Mouse (Mus musculus) left cerebral cortex, postnatal 14 days (tissue): ENCODE measurements around the gene Nfam1. TPM values are rescaled to one million over a fixed set of nuclear protein-coding genes. Genes with fewer than 3 reads are reported as not detected.

Experiments used
- DNase-seq, 2 experiments: peaks; one replicate each; pipeline ENCODE4 v3.0.0; 2021 to 2022; ENCODE audit warnings: low spot score in 2 of 2, mixed read lengths in 1 of 2
- intact Hi-C: fragments of 180-260 bp; cut with DNase I; formaldehyde crosslinking; loops from one replicate; pipeline ENCODE4 v1.15.1; 2025
- total RNA-seq, 2 experiments: library from RNA; stranded (reverse); gene quantifications; 2 replicates each; pipeline ENCODE4 v1.2.3; 2021

Gene Nfam1
- total RNA-seq, 2 experiments from 2014 or later: 2.2 to 2.9 TPM

- DNase-seq: no peak
- intact Hi-C loops: loop anchor here (10.0 kb wide), 1 partner anchor 66 kb away; the partner anchor contains the start of gene Nfam1
Observed at GRCm38 (mm10) chr15:82969206-82969721, 63.8 kb downstream of the Nfam1 start.

- DNase-seq: peak in 1 of 2 experiments; percentile 72
- intact Hi-C loops: loop anchor here (10.0 kb wide), 1 partner anchor 66 kb away; the partner anchor contains the start of gene Nfam1
Observed at GRCm38 (mm10) chr15:82968449-82968848, 64.7 kb downstream of the Nfam1 start.

GRCm38 (mm10) chr15:82967947-82968346 lies 65.2 kb downstream of the Nfam1 start:
- no peak for DNase-seq
- intact Hi-C loops: loop anchor here (10.0 kb wide), 1 partner anchor 67 kb away; the partner anchor contains the start of gene Nfam1

- no peak for DNase-seq
- intact Hi-C loops: loop anchor here (10.0 kb wide), 1 partner anchor 70 kb away; the partner anchor contains the start of gene Nfam1
Observed at GRCm38 (mm10) chr15:82964266-82964825, 68.8 kb downstream of the Nfam1 start.

GRCm38 (mm10) chr15:82963556-82964156 lies 69.5 kb downstream of the Nfam1 start:
- intact Hi-C loops: loop anchor here (10.0 kb wide), 1 partner anchor 71 kb away; the partner anchor contains the start of gene Nfam1
- DNase-seq: no peak

- intact Hi-C loops: loop anchor here (10.0 kb wide), 1 partner anchor 72 kb away; the partner anchor contains the start of gene Nfam1
- no peak for DNase-seq
Observed at GRCm38 (mm10) chr15:82963090-82963489, 70.0 kb downstream of the Nfam1 start.

GRCm38 (mm10) chr15:82962536-82962935 lies 70.6 kb downstream of the Nfam1 start:
- peak in 1 of 2 experiments; percentile 39 for DNase-seq
- intact Hi-C loops: loop anchor here (10.0 kb wide), 1 partner anchor 72 kb away; the partner anchor contains the start of gene Nfam1

GRCm38 (mm10) chr15:82960786-82961561 lies 72.1 kb downstream of the Nfam1 start:
- intact Hi-C loops: loop anchor here (10.0 kb wide), 1 partner anchor 74 kb away; the partner anchor contains the start of gene Nfam1
- no peak for DNase-seq

- DNase-seq: no peak
- intact Hi-C loops: no loop called here
Observed at GRCm38 (mm10) chr15:82959151-82959550, 74.0 kb downstream of the Nfam1 start.

- intact Hi-C loops: no loop called here
Observed at GRCm38 (mm10) chr15:82958253-82958701, 74.8 kb downstream of the Nfam1 start.

GRCm38 (mm10) chr15:82956721-82957120 lies 76.4 kb downstream of the Nfam1 start:
- intact Hi-C loops: no loop called here
- no peak for DNase-seq

More at GRCm38 (mm10) chr15:82958253-82958701, 74.8 kb downstream of the Nfam1 start:
- DNase-seq: peak; percentile 48 to 72

GRCm38 (mm10) chr15:82956310-82956709 lies 76.8 kb downstream of the Nfam1 start:
- intact Hi-C loops: no loop called here
- no peak for DNase-seq

GRCm38 (mm10) chr15:82955286-82955685 lies 77.8 kb downstream of the Nfam1 start:
- intact Hi-C loops: no loop called here
- DNase-seq: no peak

- intact Hi-C loops: no loop called here
- DNase-seq: no peak
Observed at GRCm38 (mm10) chr15:82954034-82954433, 79.1 kb downstream of the Nfam1 start.

- no peak for DNase-seq
- intact Hi-C loops: no loop called here
Observed at GRCm38 (mm10) chr15:82953096-82953495, 80.0 kb downstream of the Nfam1 start.

GRCm38 (mm10) chr15:82952292-82952705 lies 80.8 kb downstream of the Nfam1 start:
- intact Hi-C loops: no loop called here
- no peak for DNase-seq

- intact Hi-C loops: no loop called here
- DNase-seq: no peak
Observed at GRCm38 (mm10) chr15:82950246-82950645, 82.9 kb downstream of the Nfam1 start.

GRCm38 (mm10) chr15:82947431-82947830 lies 85.7 kb downstream of the Nfam1 start:
- intact Hi-C loops: no loop called here
- no peak for DNase-seq

GRCm38 (mm10) chr15:82944479-82945195 lies 88.5 kb downstream of the Nfam1 start:
- no peak for DNase-seq
- intact Hi-C loops: no loop called here
